Mouse (Mus musculus) CH12.LX (cell line): ENCODE measurements around the gene Eml1. TPM values are rescaled to one million over a fixed set of nuclear protein-coding genes. Genes with fewer than 3 reads are reported as not detected.

Experiments used
- DNase-seq: peaks from one replicate; pipeline ENCODE4 v3.0.0-alpha.2; 2013; ENCODE audit errors: extremely low read depth
- H3K27ac ChIP-seq: 2 replicates; pipeline ENCODE4 v1.5.1; 2012; ENCODE audit warnings: low read depth, mild to moderate bottlenecking, control low read depth, moderate library complexity; ENCODE audit not compliant: insufficient read depth
- H3K27me3 ChIP-seq: replicated peaks from 2 replicates; pipeline ENCODE3; 2012; ENCODE audit warnings: inconsistent platforms
- H3K36me3 ChIP-seq, 2 experiments: replicated peaks in 1 of 2; 2 replicates each; pipeline versions ENCODE3 to v1.6.1; 2012; ENCODE audit warnings: inconsistent platforms in 1 of 2, low read length in 1 of 2, mild to moderate bottlenecking in 1 of 2, mixed read lengths in 1 of 2, moderate library complexity in 1 of 2; ENCODE audit not compliant: control insufficient read depth in 1 of 2, insufficient read depth in 1 of 2
- H3K4me1 ChIP-seq, 2 experiments: 2 replicates each; pipeline ENCODE4 v1.6.1; 2012; ENCODE audit warnings: inconsistent platforms in 1 of 2, moderate library complexity in 1 of 2; ENCODE audit not compliant: insufficient read depth in 2 of 2, control insufficient read depth in 1 of 2
- H3K4me2 ChIP-seq: 2 replicates; pipeline ENCODE4 v1.6.1; 2012; ENCODE audit warnings: low read depth, mild to moderate bottlenecking, control low read depth; ENCODE audit not compliant: poor library complexity, insufficient read depth, severe bottlenecking
- H3K4me3 ChIP-seq, 3 experiments: fragments of 150-350 bp in 1 of 3; sonication (generic) in 1 of 3; replicated peaks in 1 of 3; 2 replicates each; pipeline versions ENCODE3 to v1.5.1; 2011 to 2012; ENCODE audit warnings: low read depth in 2 of 3, low read length in 2 of 3, mild to moderate bottlenecking in 2 of 3, moderate library complexity in 2 of 3, control low read depth in 1 of 3, improper control_type of control experiment in 1 of 3, inconsistent platforms in 1 of 3, mixed read lengths in 1 of 3; ENCODE audit not compliant: poor library complexity in 1 of 3
- H3K79me2 ChIP-seq: replicated peaks from 2 replicates; pipeline ENCODE4 v1.6.1; 2012; ENCODE audit warnings: mild to moderate bottlenecking, moderate library complexity; ENCODE audit not compliant: control insufficient read depth, poor library complexity, insufficient read depth, severe bottlenecking; ENCODE audit errors: extremely low read depth
- H3K9ac ChIP-seq: 2 replicates; pipeline ENCODE4 v1.6.1; 2012; ENCODE audit warnings: low read depth, mild to moderate bottlenecking, control low read depth, moderate library complexity; ENCODE audit not compliant: insufficient read depth
- H3K9me3 ChIP-seq: replicated peaks from 2 replicates; pipeline ENCODE3; 2012; ENCODE audit warnings: low read length, inconsistent platforms, mixed read lengths
- CTCF ChIP-seq, 2 experiments: IDR thresholded peaks in 1 of 2; conservative IDR thresholded peaks in 1 of 2; 2 replicates each; pipeline ENCODE4 v1.5.1; 2011 to 2012; ENCODE audit warnings: low read depth in 2 of 2, low read length in 2 of 2, improper control_type of control experiment in 1 of 2, inconsistent platforms in 1 of 2, mild to moderate bottlenecking in 1 of 2, moderate library complexity in 1 of 2
- E2F4 ChIP-seq: IDR thresholded peaks from 2 replicates; pipeline ENCODE4 v1.6.1; 2011; ENCODE audit warnings: low read depth, low read length, improper control_type of control experiment; ENCODE audit not compliant: insufficient replicate concordance
- ELF1 ChIP-seq: IDR thresholded peaks from 2 replicates; pipeline ENCODE4 v1.6.1; 2014; ENCODE audit warnings: low read depth, mild to moderate bottlenecking, inconsistent platforms, low read length, improper control_type of control experiment
- ETS1 ChIP-seq: conservative IDR thresholded peaks from 2 replicates; pipeline ENCODE4 v1.6.1; 2012; ENCODE audit warnings: low read depth, mild to moderate bottlenecking, inconsistent platforms, low read length, improper control_type of control experiment, moderate library complexity
- JUN ChIP-seq: IDR thresholded peaks from 2 replicates; pipeline ENCODE4 v1.6.1; 2011; ENCODE audit warnings: low read depth, mild to moderate bottlenecking, low read length, improper control_type of control experiment, moderate library complexity; ENCODE audit not compliant: insufficient read depth
- JUND ChIP-seq: conservative IDR thresholded peaks from 2 replicates; pipeline ENCODE4 v1.6.1; 2011; ENCODE audit warnings: low read depth, low read length, improper control_type of control experiment
- MAFK ChIP-seq: IDR thresholded peaks from 2 replicates; pipeline ENCODE4 v1.6.1; 2011; ENCODE audit warnings: low read length, improper control_type of control experiment; ENCODE audit not compliant: insufficient replicate concordance
- MXI1 ChIP-seq: IDR thresholded peaks from 2 replicates; pipeline ENCODE4 v1.6.1; 2011; ENCODE audit warnings: mild to moderate bottlenecking, low read depth, low read length, improper control_type of control experiment
- NELFE ChIP-seq: IDR thresholded peaks from 2 replicates; pipeline ENCODE4 v1.6.1; 2011; ENCODE audit warnings: low read depth, low read length, improper control_type of control experiment
- PAX5 ChIP-seq: IDR thresholded peaks from 2 replicates; pipeline ENCODE4 v1.6.1; 2012; ENCODE audit warnings: low read length, inconsistent platforms, mixed read lengths
- POLR2AphosphoS2 ChIP-seq: IDR thresholded peaks from 2 replicates; pipeline ENCODE4 v1.6.1; 2011; ENCODE audit warnings: low read depth, low read length, improper control_type of control experiment
- RCOR1 ChIP-seq: conservative IDR thresholded peaks from 2 replicates; pipeline ENCODE4 v1.6.1; 2012; ENCODE audit warnings: low read depth, mild to moderate bottlenecking, inconsistent platforms, low read length, improper control_type of control experiment
- TBP ChIP-seq: conservative IDR thresholded peaks from 2 replicates; pipeline ENCODE4 v1.6.1; 2011; ENCODE audit warnings: low read depth, low read length, improper control_type of control experiment
- TCF12 ChIP-seq: IDR thresholded peaks from 2 replicates; pipeline ENCODE4 v1.6.1; 2014; ENCODE audit warnings: low read depth, mild to moderate bottlenecking, inconsistent platforms, low read length, improper control_type of control experiment
- USF2 ChIP-seq: conservative IDR thresholded peaks from 2 replicates; pipeline ENCODE4 v1.6.1; 2011; ENCODE audit warnings: low read depth, low read length, improper control_type of control experiment
- ZC3H11A ChIP-seq: IDR thresholded peaks from 2 replicates; pipeline ENCODE4 v1.6.1; 2012; ENCODE audit warnings: low read depth, mild to moderate bottlenecking, inconsistent platforms, low read length, improper control_type of control experiment
- dilution Hi-C: fragments of 300-500 bp; cut with MboI; formaldehyde crosslinking; loops from 2 replicates; pipeline ENCODE4 v1.14.3; 2020; ENCODE audit warnings: low sequenced_read_pairs; ENCODE audit not compliant: extremely low pct_unique_long_range_greater_than_20kb, extremely low pct_ligation_motif_present
- in situ Hi-C: fragments of 300-500 bp; cut with MboI; formaldehyde crosslinking; loops from 3 replicates; pipeline ENCODE4 v1.14.3; 2019; ENCODE audit warnings: low sequenced_read_pairs, low pct_ligation_motif_present, low pct_unique_long_range_greater_than_20kb, mixed read lengths
- polyA plus RNA-seq: library from polyadenylated mRNA; unstranded; fragments of >175 nt; gene quantifications from 2 replicates; pipeline ENCODE4 v1.2.1, GENCODE M21; 2012; ENCODE audit warnings: low read depth; ENCODE audit not compliant: insufficient read length
- total RNA-seq, 2 experiments: library from RNA; depleted of rRNA; stranded (reverse); fragments of 300-350 nt in 1 of 2; fragments of >200 nt in 1 of 2; gene quantifications; 2 replicates each; pipeline ENCODE4 v1.2.3; 2012 to 2014

The Eml1 gene
- total and polyA plus RNA-seq, 3 experiments: not detected

DNA sequence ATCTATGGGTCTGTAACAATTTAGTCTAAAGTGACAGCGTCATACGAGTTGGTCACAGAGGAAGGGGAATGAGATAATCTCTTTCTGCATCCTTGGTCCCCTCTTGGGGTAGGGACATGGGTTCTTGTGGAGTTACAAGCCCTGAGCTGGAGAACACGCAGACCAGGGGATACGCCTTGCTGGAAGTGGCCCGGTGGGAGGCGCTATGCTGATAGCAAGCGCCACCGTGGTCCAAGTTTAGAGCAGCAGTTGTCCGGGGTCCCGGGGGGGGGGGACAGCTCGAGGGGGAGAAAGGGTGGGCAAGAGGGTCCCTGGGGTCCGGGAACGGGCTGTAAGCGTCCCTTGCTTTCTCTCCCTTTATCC is 51.7 kb downstream of the Eml1 start:
- TF ChIP-seq TBP (no peak), MXI1 (no peak), TCF12 (no peak), ZC3H11A (no peak), USF2 (no peak)
- TF ChIP-seq, all 38 proteins: peak for 0
- Histone ChIP-seq H3K4me3 (no peak overlapping the region), H3K9ac (no peak overlapping the region), H3K79me2 (no peaks in the 10 kb centered on the region), H3K4me2 (no peak overlapping the region), H3K36me3 (no peaks in the 10 kb centered on the region), H3K27ac (no peak overlapping the region), H3K27me3 (peaks cover 86% of the 10 kb centered on the region), H3K4me1 (no peaks in the 10 kb centered on the region; a peak in 1 of 4 replicates), H3K9me3 (peaks cover 4% of the 10 kb centered on the region)
- dilution Hi-C loops: no loop called here
- DNase-seq: no peak
- in situ Hi-C loops: no loop called here

- Histone ChIP-seq H3K4me2 (no peak overlapping the region), H3K79me2 (no peaks in the 10 kb centered on the region), H3K27ac (no peak overlapping the region), H3K9me3 (peaks cover 4% of the 10 kb centered on the region), H3K9ac (no peak overlapping the region), H3K4me3 (peak overlapping the region in 1 of 3 experiments; percentile 32), H3K4me1 (no peaks in the 10 kb centered on the region; a peak in 1 of 4 replicates), H3K27me3 (peaks cover 86% of the 10 kb centered on the region), H3K36me3 (no peaks in the 10 kb centered on the region)
- dilution Hi-C loops: no loop called here
- no peak for TF ChIP-seq RCOR1
- TF ChIP-seq JUND: no peak
- TF ChIP-seq POLR2AphosphoS2: no peak
- no peak for TF ChIP-seq JUN
- no peak for TF ChIP-seq E2F4
- no peak for TF ChIP-seq MAFK
- TF ChIP-seq NELFE: no peak
- no peak for TF ChIP-seq ELF1
- no peak for TF ChIP-seq ETS1
- no peak for TF ChIP-seq PAX5
- TF ChIP-seq CTCF (conservative IDR thresholded peaks at IDR 0.05 in 1 of 2, IDR thresholded peaks at IDR 0.05 in 1 of 2; ENCODE audit: low read depth in 2 of 2, low read length in 2 of 2): no peak
- in situ Hi-C loops: no loop called here
- peak; percentile 24 for DNase-seq
These were observed 52.3 kb downstream of the Eml1 start for GRCm38 (mm10) chr12:108422858-108423631.
